Mouse (Mus musculus) right cerebral cortex, postnatal 10 days (tissue): ENCODE results near the gene Ncoa7.

ENCODE experiments used
- DNase-seq, 2 experiments: peaks; one replicate each; pipeline ENCODE4 v3.0.0; 2021; ENCODE audit warnings: low spot score in 2 of 2

Ncoa7 gene

DNA sequence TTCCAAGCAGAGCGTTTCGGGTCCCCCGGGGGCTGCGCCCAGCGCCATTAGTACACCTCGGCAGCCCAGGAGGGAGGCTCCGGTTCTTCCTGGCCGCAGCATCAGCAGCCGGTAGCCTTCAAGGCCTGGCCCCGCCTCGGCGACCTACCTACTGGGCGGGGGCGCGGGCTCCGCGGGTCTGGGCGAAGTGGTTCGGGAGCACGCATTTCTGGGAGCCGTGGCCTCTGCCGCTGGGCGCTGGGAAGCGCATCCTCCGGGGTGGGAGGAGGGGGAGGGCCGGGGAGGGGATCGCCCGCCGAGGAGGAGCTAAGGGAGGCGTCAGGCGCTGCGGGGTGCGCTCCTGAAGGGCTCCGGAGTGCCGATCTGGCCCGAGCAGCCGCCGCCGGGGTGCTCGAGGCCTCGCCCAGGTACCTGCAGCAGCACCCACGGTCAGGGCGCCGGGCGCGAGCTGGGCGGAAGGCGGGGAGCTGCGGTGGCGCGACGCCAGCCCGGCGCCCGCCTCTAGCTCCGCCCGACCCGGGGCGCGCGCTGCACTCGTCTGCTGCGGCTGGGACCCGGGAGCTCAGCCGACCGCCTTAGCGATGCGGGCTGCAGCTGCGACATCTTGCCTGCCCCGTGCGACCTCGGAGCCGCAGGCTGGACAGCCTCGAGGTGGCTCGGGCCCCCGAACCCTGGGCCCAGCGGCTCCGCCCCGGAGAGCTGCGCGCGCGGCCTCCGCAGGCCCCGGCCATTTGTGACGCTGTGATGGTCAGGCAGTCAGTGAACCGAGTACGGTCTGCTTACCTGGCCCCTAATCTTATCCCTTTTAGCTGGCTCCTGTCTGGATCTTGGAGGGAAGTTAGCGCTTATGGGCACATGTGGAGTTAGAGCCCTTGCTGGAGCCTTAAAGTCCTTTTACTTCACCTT lies at the start of gene Ncoa7:
Ncoa7 (minus strand) TSS at position 646 of the 906 bp plus-strand sequence.
- peak; percentile 80 to 82 for DNase-seq

GRCm38 (mm10) chr10:30845101-30845825 lies 42.1 kb upstream of the Ncoa7 start:
- DNase-seq, result no peak

GRCm38 (mm10) chr10:30844191-30845010 lies 41.3 kb upstream of the Ncoa7 start:
- peak; percentile 26 to 34 for DNase-seq

DNA sequence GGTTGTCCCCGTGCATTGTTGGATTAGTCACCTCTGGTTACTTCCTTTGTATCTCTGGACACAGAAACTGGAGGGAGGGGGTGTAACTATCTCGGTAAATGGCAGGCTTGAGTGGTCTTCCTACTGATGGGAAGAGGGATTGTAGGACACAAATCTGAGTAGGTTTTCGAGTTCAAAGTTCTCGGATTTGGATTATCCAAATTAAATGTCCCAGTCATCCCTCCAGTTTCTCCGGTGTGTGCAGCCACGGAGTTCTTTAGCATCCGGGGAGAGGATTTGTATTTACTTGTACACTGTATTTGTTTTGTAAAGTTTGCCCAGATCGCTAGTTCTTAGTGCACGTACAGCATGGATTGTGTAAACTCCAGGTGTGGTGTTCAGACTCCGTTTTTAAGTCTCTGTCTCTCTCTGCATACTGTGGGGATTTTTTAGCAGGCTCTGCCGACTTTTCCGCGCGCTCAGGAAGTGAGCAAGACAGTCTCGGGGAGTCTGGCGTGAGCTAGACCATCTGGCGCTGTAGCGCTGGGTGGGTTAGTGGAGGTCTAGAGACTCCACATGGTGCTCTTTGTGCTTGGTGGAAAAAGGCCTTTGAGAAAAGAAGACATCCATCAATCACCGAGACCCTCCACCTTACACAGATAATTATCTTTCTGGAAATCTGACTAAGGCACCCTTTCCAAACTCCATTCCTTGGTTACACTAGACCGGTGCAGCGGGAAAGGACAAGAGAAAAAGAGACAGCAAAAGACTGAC lies 40.5 kb upstream of the Ncoa7 start:
- peak; percentile 49 to 52 for DNase-seq

GRCm38 (mm10) chr10:30842643-30843437 lies 39.7 kb upstream of the Ncoa7 start, which contains the start of gene Hey2:
TSS of gene Hey2 (minus strand) at chr10:30842801.
- peak; percentile 97 to 98 for DNase-seq

GRCm38 (mm10) chr10:30842228-30842627 lies 39.1 kb upstream of the Ncoa7 start:
- no peak for DNase-seq

GRCm38 (mm10) chr10:30840824-30841223 lies 37.7 kb upstream of the Ncoa7 start:
- no peak for DNase-seq

GRCm38 (mm10) chr10:30838188-30838587 lies 35.1 kb upstream of the Ncoa7 start:
- DNase-seq, result no peak

- DNase-seq, result peak; percentile 34 to 46
Measured at GRCm38 (mm10) chr10:30825049-30825448, 21.9 kb upstream of the Ncoa7 start.

GRCm38 (mm10) chr10:30810967-30811293 lies 7.8 kb upstream of the Ncoa7 start:
- DNase-seq, result peak; percentile 75 to 83

DNA sequence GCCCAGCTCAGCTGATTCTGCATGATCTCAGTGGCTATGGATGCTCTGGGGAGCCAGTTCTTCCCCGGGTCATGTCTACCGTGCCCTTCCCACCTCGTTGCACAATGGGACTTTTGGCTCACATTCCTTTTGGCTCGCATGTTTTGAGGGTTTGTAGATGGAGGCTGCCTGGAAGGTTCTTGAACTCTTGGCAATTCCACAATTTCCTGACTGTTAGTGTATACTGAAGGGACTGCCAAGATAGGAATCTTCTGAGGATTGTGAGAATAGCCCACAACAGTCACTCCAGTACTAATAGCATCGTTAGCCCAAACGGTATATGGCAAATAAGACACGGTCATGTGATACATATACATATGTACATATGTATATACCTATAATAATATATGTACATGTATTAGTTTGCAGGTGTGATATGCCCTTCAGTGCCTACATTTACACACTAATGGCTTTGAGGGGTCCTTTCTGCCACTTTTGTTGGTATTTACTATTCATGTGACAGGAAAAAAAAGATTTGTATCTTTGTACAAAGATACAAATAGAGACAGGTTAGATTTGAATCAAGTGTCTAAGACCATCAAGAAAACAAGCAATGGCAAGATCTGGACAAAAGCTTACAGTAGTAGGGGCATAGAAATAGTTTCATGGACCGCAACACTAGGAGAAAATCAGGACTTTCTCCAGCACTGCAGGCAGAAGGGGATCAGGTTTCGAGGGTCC lies 7.3 kb upstream of the Ncoa7 start:
- no peak for DNase-seq

GRCm38 (mm10) chr10:30803587-30804253 lies 594 bp upstream of the Ncoa7 start:
- DNase-seq, result no peak

- peak; percentile 44 to 56 for DNase-seq
Measured at GRCm38 (mm10) chr10:30802033-30802432, 1.1 kb downstream of the Ncoa7 start.

GRCm38 (mm10) chr10:30799713-30800450 lies 3.2 kb downstream of the Ncoa7 start:
- no peak for DNase-seq

DNA sequence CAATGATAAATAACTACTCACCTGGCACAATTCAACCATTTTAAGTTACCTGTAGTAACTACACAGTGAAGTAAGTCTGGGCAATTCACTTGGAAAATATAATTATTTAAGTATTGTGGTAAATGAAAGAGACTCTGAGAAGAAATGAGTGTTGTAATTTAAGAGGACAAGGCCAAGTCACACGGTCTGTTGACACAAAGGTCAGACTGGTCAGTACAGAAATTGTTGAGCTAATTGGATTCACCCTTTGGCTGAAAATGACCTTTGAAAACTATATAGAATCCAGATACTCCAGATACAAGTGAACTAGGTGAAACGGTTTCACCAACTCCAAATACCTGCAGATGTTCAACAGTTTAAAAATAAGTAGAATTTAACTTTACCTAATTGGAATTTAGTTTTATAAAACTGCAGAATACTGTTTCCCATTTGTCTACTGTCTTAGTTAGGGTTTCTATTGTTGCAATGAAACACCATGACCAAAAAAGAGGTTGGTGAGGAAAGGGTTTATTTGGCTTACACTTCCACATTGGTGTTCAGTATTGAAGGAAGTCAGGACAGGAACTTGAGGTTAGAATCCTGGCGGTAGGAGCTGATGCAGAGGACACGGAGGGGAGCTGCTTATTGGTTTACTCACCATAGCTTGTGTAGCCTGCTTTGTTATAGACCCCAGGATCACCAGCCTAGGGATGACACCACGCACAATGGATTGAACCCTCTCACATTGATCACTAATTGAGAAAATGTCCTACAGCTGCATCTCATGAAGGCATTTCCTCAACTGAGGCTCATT lies 6.5 kb downstream of the Ncoa7 start:
- DNase-seq, result no peak

DNA sequence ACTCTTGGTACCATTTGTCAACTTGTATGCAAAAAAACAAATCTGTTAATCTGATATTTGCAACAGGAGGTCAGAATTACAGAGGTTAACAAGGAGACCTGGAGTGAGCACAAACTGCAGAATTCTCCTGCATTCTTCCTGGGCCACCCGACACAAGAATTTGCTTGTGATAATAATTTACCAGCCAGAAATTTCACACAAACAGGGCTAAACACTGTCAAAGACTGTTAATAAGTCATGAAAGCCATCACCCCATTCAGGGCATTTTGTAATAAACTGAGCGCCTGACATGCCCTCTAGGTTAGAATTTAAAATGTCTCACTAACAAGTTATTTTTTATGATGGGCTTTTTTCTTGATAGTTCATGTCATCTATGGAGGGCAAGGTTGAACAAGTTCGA lies 12.1 kb downstream of the Ncoa7 start:
- no peak for DNase-seq

DNA sequence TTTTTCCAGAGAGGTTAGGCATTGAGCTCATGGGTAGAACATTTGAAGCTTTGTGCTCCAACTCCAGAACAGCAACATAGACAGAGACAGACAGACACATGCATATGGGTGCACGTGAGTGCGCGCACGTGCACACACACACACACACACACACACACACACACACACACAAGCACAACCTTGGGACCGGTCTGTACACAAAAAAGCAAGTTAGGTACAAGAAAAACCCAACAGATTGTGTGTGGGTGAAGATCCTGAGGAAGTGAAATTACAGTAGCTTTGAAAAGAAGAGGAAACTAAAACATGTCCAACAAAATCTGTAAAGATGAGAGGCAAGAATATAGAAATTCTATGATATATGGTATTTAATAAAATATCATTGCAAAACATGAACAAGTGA lies 13.6 kb downstream of the Ncoa7 start:
- DNase-seq, result no peak

- DNase-seq, result no peak
Measured at GRCm38 (mm10) chr10:30788340-30788721, 14.8 kb downstream of the Ncoa7 start.
